Mouse (Mus musculus) G1E (cell line): ENCODE measurements around the gene Trim2. TPM values are rescaled to one million over a fixed set of nuclear protein-coding genes. Genes with fewer than 3 reads are reported as not detected.
A peak's percentile ranks its signal among the peaks of the same experiment; 100 is the strongest.

ENCODE experiments used
- ATAC-seq: 2 replicates; pipeline ENCODE4 v1.8.0; 2016; ENCODE audit warnings: mild to moderate bottlenecking; ENCODE audit not compliant: insufficient number of reproducible peaks, poor library complexity, low FRiP score, severe bottlenecking; ENCODE audit errors: extremely low read depth
- DNase-seq: peaks from one replicate; pipeline ENCODE4 v3.0.0; 2012; ENCODE audit warnings: low spot score
- H3K27me3 ChIP-seq: 2 replicates; pipeline ENCODE4 v1.6.1; 2012; ENCODE audit warnings: mild to moderate bottlenecking, low read length, inconsistent platforms; ENCODE audit not compliant: insufficient read depth
- H3K36me3 ChIP-seq: replicated peaks from 2 replicates; pipeline ENCODE3; 2012; ENCODE audit warnings: mild to moderate bottlenecking, inconsistent platforms
- H3K4me1 ChIP-seq: 2 replicates; pipeline ENCODE4 v1.6.1; 2012; ENCODE audit warnings: low read depth, low read length, inconsistent platforms, mixed read lengths; ENCODE audit not compliant: insufficient read depth
- H3K4me3 ChIP-seq: 2 replicates; pipeline ENCODE4 v1.5.1; 2012; ENCODE audit warnings: low read depth, mild to moderate bottlenecking, inconsistent platforms, low read length, moderate library complexity, mixed read lengths
- H3K9me3 ChIP-seq: replicated peaks from 2 replicates; pipeline ENCODE4 v1.6.1; 2012; ENCODE audit warnings: inconsistent platforms
- CTCF ChIP-seq: IDR thresholded peaks from 2 replicates; pipeline ENCODE4 v1.5.1; 2012; ENCODE audit warnings: low read depth, low read length, inconsistent platforms, mixed read lengths
- GATA1 ChIP-seq: IDR thresholded peaks from 2 replicates; pipeline ENCODE4 v1.6.1; 2012; ENCODE audit warnings: borderline replicate concordance, low read length, inconsistent platforms, mixed read lengths
- GATA2 ChIP-seq: IDR thresholded peaks from 2 replicates; pipeline ENCODE4 v1.6.1; 2012; ENCODE audit warnings: low read depth, low read length, inconsistent platforms, borderline replicate concordance
- POLR2AphosphoS5 ChIP-seq: IDR thresholded peaks from 2 replicates; pipeline ENCODE4 v1.6.1; 2012; ENCODE audit warnings: low read depth, low read length, inconsistent platforms; ENCODE audit not compliant: insufficient replicate concordance
- TAL1 ChIP-seq: conservative IDR thresholded peaks from 2 replicates; pipeline ENCODE4 v1.6.1; 2012; ENCODE audit warnings: low read depth, low read length, inconsistent platforms, mixed read lengths
- polyA plus RNA-seq: library from polyadenylated mRNA; stranded (reverse); fragments of >175 nt; gene quantifications from 2 replicates; pipeline ENCODE4 v1.2.3, GENCODE M21; 2012
- total RNA-seq, 2 experiments: library from RNA; stranded (forward) in 1 of 2; stranded (reverse) in 1 of 2; fragments of 200-1000 nt in 1 of 2; fragments of >200 nt in 1 of 2; fragmentation: Nextera tagmentation in 1 of 2; gene quantifications; 2 replicates each; pipeline ENCODE4 v1.2.3; 2014 to 2017

Gene Trim2
- total and polyA plus RNA-seq, 3 experiments, result 0.98 TPM; not detected in 2

DNA sequence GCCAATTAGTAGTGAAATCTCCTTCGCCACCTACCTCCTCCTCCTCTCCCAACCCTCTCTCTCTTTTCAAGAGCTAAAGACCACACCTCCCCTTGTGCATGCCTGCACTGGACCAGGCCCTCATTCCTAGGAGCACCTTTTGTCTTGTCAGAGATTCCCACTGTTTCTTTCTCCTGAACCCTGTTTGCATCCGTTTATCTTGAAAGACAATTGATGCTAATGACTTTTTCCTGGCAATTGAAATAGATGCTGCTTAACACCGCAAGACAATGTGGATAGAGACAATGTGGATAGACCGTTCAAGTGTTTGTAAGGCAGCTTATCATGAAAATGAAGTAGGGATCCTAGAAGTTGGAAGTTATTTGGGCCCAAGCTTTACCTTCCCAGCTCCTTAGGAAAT lies 125.0 kb downstream of the Trim2 start:
- Histone ChIP-seq H3K9me3 (no peaks in the 10 kb centered on the region), H3K36me3 (no peaks in the 10 kb centered on the region), H3K27me3 (peaks cover 15% of the 10 kb centered on the region), H3K4me1 (no peaks in the 10 kb centered on the region), H3K4me3 (no peak overlapping the region)
- no peak for TF ChIP-seq GATA2
- TF ChIP-seq POLR2AphosphoS5, result no peak
- TF ChIP-seq TAL1, result no peak
- no peak for TF ChIP-seq CTCF
- no peak for TF ChIP-seq GATA1
- no peak for DNase-seq
- no peak for ATAC-seq

DNA sequence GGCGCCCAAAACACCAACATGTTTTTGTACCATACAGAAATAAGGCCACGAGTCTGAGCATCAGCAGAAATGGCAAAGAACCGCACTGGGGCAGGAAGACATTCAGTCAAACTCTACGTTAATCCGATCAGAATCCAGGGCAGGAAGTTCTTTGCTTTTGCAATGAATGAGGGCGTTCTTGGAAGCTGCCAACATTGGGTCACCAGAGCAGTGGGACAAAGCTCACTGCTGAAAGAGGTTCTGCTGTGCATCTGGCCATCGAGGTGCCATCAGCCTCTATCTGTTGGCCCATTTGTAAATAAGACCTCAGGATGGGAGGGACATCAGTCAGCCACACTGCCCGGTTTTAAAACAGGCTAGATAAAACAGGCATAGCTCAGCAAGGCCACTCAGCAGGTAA lies 125.6 kb downstream of the Trim2 start:
- ATAC-seq (no peak), DNase-seq (no peak)
- H3K36me3 ChIP-seq, result no peaks in the 10 kb centered on the region
- no peak overlapping the region for H3K4me3 ChIP-seq
- no peaks in the 10 kb centered on the region for H3K4me1 ChIP-seq
- H3K9me3 ChIP-seq, result no peaks in the 10 kb centered on the region
- peaks cover 15% of the 10 kb centered on the region for H3K27me3 ChIP-seq
- TF ChIP-seq GATA2 (no peak), CTCF (no peak)

DNA sequence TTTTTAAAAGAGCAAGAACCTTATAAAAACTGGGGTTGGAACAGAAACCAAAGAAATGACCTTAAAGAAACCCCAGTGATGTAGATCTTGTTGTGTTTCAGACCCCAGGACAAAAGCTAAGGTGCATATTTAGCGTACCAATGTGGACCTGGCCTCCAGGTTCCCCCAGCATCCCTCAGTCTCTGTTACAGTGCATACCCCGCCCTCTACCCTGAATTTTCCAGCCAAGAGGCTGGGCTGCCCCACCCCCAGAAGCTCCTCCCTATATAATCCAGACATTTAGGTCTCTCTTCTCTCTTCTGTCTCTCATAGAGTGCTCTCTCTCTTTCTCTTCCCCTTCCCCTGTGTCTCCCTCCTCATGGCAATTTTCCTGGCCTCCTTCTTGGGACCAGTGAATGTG lies 126.4 kb downstream of the Trim2 start:
- Histone ChIP-seq H3K4me3 (no peak overlapping the region), H3K4me1 (no peaks in the 10 kb centered on the region), H3K9me3 (no peaks in the 10 kb centered on the region), H3K27me3 (peaks cover 15% of the 10 kb centered on the region), H3K36me3 (no peaks in the 10 kb centered on the region)
- TF ChIP-seq CTCF (no peak), POLR2AphosphoS5 (no peak)
- ATAC-seq (no peak), DNase-seq (no peak)

DNA sequence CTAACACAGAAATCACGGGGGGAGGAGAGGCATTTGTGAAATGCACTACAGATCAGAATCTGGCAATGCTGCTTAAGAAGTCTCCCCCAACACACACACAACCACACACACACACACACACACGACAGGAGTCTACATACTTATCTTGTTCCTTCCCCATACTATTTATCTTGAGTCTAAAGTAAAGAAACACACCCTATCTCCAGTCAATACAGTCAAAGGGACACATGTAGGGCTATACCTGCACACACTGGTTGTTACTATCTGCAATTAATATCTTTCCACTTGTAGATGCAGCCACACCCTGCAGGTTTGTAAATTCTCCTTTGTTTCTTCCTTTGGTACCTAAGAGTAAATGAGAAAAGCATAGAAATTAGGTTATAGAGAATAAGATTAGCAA lies 128.8 kb downstream of the Trim2 start:
- no peak for TF ChIP-seq CTCF
- no peak for ATAC-seq
- H3K9me3 ChIP-seq, result no peaks in the 10 kb centered on the region
- no peak for DNase-seq
- no peak overlapping the region for H3K4me3 ChIP-seq
- H3K36me3 ChIP-seq, result no peaks in the 10 kb centered on the region
- H3K27me3 ChIP-seq, result peaks cover 10% of the 10 kb centered on the region
- no peaks in the 10 kb centered on the region for H3K4me1 ChIP-seq

DNA sequence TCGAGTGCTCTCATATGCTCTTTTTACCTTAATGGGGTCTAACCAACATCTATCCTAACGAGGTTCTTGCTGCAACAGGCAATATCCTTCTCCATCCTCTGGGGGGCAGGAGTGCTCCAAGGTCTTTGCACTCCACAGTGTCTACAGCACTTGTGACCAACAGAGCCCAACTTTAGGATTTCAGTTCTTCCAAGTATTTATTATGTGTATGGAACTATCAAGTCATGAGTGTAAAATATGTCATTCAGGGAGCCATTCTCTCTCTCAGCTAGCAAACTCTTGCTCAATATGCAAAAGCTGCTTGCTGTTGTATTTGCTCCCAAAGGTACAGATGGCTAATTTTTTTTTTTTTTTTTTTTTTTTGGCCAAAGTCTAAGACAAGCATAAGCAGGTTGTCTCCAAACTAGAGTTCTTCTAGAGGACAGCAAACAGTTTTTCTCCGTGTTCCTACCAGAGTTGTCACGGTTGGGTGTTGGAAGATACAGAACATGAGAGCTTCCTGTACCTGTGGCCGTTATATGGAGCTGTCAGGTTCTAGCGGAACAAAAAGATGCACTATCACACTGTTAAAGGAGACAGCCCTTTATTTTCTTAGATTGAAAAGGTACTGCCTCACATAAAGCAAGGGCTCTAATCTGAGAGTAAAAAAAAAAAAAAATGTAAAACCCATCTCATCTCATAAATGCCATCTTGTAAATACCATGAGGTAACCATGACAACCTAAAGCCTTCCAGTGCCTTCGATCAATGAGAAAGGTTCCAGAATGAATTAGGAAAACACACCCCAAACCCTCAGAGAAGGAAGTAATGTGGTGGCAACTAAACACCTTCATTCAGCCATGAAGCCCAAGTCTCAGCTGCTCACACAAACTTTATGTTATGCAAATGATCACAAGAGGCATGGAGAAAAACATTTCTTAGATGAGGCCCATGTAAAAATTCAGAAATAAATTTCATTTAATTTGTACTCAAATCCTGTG lies 131.1 kb downstream of the Trim2 start:
- Histone ChIP-seq H3K9me3 (no peaks in the 10 kb centered on the region), H3K36me3 (no peaks in the 10 kb centered on the region), H3K27me3 (peaks cover 10% of the 10 kb centered on the region), H3K4me3 (no peak overlapping the region), H3K4me1 (0 out of 2 replicates have a peak, but pooled peaks cover 4% of the 10 kb centered on the region)
- peak; percentile 56 for TF ChIP-seq CTCF
- no peak for TF ChIP-seq POLR2AphosphoS5
- peak; percentile 44 for DNase-seq
- ATAC-seq, result no peak; the same call in 1 of the 2 replicates

DNA sequence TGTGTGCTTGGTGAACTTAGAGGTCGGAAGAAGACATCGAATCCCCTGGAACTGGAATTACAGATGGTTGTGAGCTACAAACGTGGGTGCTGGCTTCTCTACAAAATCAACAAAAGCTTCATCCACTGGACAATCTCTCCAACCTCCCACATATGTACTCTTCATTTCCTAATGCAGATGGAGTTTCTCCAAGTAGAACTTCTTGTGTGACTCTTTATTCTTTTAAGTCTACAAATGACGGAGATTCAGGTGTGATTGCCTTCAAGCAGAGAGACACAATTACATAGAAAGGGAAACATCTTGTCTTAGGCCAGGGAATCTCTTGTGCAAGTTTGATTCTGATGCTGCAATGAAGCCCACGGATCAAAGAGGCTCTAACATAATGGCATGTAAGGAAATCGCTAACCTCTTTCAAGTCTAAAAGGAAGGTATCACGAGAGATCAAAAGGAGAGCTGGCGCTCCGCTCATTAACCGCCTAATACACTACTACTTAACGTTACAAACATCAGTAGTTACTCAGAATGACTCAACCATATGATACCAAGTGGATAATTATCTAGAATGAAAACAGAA lies 133.0 kb downstream of the Trim2 start, which contains the start of gene Gm6525:
Gene Gm6525 (plus strand): TSS at position 524 of the 574 bp plus-strand sequence.
- no peaks in the 10 kb centered on the region for H3K36me3 ChIP-seq
- H3K4me1 ChIP-seq, result peaks cover 4% of the 10 kb centered on the region; the same call in 1 of the 2 replicates
- H3K4me3 ChIP-seq, result no peak within 1 kb of the TSS
- peaks cover 17% of the 10 kb centered on the region for H3K27me3 ChIP-seq
- TF ChIP-seq GATA1, result no peak
- no peak for TF ChIP-seq CTCF
- no peak for TF ChIP-seq POLR2AphosphoS5
- ATAC-seq (no peak), DNase-seq (no peak)
- H3K9me3 ChIP-seq, result no peaks in the 10 kb centered on the region

DNA sequence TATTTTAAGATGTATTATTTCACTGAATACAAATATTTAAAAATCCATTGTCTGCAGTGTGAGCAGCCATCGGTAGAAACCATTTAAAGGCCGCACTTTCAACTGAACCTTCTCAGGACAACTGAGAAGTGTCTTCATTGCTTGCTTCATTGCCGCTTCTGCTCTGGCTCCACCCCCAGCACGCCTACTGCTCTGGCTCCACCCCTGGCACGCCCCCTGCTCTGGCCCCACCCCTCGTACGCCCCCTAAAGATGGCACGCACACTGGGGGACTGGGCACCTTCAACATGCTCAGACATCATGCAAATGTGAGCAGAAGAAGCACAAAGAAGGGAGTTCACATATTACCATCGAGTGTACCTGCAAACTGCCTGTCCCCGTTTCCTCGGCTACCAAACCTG lies 134.3 kb downstream of the Trim2 start:
- no peak for ATAC-seq

More for the DNA sequence above, 134.3 kb downstream of the Trim2 start:
- Histone ChIP-seq H3K36me3 (no peaks in the 10 kb centered on the region), H3K4me3 (no peak overlapping the region), H3K9me3 (no peaks in the 10 kb centered on the region), H3K4me1 (peaks cover 4% of the 10 kb centered on the region; the same call in 1 of the 2 replicates), H3K27me3 (peaks cover 13% of the 10 kb centered on the region)
- no peak for TF ChIP-seq GATA2
- TF ChIP-seq GATA1, result no peak
- no peak for TF ChIP-seq POLR2AphosphoS5
- no peak for TF ChIP-seq TAL1
- no peak for TF ChIP-seq CTCF
- DNase-seq, result no peak
